Mouse (Mus musculus): ENCODE results near the gene Ncam1. TPM values are rescaled to one million over a fixed set of nuclear protein-coding genes. Genes with fewer than 3 reads are reported as not detected.

The Ncam1 gene
- polyA plus RNA-seq, 1 experiment = 1.1 TPM

- no peak overlapping the region for H3K4me3 ChIP-seq (ENCODE audit: control insufficient read depth, insufficient read depth, low read length)
- WGBS = 96% methylated on average over 6 of the region's 6 CpGs
- TF ChIP-seq POLR2A (IDR thresholded peaks at IDR 0.05; ENCODE audit: control insufficient read depth, extremely low read depth, insufficient read depth, low read length, poor library complexity) (no peak), CTCF (IDR thresholded peaks at IDR 0.05; ENCODE audit: borderline replicate concordance, control insufficient read depth, extremely low read depth, insufficient read depth, low read length, poor library complexity) (no peak)
- peaks cover 1% of the 10 kb centered on the region; the same call in 1 of the 2 replicates for H3K4me1 ChIP-seq (replicated peaks; ENCODE audit: control insufficient read depth, insufficient read depth, low read length)
- H3K27me3 ChIP-seq (ENCODE audit: control insufficient read depth, insufficient read depth, low read length) = no peaks in the 10 kb centered on the region
- no peak for DNase-seq
- H3K36me3 ChIP-seq (ENCODE audit: control insufficient read depth, insufficient read depth, low read length) = no peaks in the 10 kb centered on the region
- H3K27ac ChIP-seq (ENCODE audit: control insufficient read depth, insufficient read depth, low read length) = no peak overlapping the region
These were observed 327.8 kb downstream of the Ncam1 start for GRCm38 (mm10) chr9:49470946-49471345.

DNA sequence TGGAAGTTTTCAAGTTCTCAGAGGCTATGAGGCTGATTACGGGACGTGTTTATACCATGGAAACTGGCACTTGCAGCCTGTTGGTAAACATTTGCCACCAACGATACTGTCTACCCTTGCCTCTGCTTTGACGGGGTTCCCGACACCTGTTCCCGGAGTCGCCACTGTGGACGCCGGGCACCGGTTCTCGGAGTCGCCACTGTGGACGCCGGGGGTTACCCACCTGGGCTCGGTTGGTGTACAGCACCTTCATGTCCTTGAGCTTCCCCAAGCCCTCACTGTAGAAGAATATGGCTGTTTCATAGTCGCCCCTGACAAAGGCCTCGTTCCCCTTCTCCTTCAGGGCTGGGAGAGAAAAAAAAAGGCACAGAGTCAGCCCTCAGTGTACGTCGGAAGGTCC, 328.7 kb downstream of the Ncam1 start:
- no peaks in the 10 kb centered on the region for H3K27me3 ChIP-seq (ENCODE audit: control insufficient read depth, insufficient read depth, low read length)
- H3K4me3 ChIP-seq (ENCODE audit: control insufficient read depth, insufficient read depth, low read length) = no peak overlapping the region
- H3K36me3 ChIP-seq (ENCODE audit: control insufficient read depth, insufficient read depth, low read length) = no peaks in the 10 kb centered on the region
- TF ChIP-seq CTCF (IDR thresholded peaks at IDR 0.05; ENCODE audit: borderline replicate concordance, control insufficient read depth, extremely low read depth, insufficient read depth, low read length, poor library complexity) = no peak
- TF ChIP-seq POLR2A (IDR thresholded peaks at IDR 0.05; ENCODE audit: control insufficient read depth, extremely low read depth, insufficient read depth, low read length, poor library complexity) = no peak
- H3K27ac ChIP-seq (ENCODE audit: control insufficient read depth, insufficient read depth, low read length) = no peak overlapping the region
- H3K4me1 ChIP-seq (replicated peaks; ENCODE audit: control insufficient read depth, insufficient read depth, low read length) = no peaks in the 10 kb centered on the region; the same call in 1 of the 2 replicates
- WGBS = 97% methylated on average over 19 of the region's 19 CpGs
- DNase-seq = no peak

- Histone ChIP-seq H3K4me3 (ENCODE audit: control insufficient read depth, insufficient read depth, low read length) (no peak overlapping the region), H3K36me3 (ENCODE audit: control insufficient read depth, insufficient read depth, low read length) (no peaks in the 10 kb centered on the region), H3K27me3 (ENCODE audit: control insufficient read depth, insufficient read depth, low read length) (no peaks in the 10 kb centered on the region), H3K27ac (ENCODE audit: control insufficient read depth, insufficient read depth, low read length) (no peak overlapping the region), H3K4me1 (replicated peaks; ENCODE audit: control insufficient read depth, insufficient read depth, low read length) (no peaks in the 10 kb centered on the region)
- DNase-seq = no peak
- TF ChIP-seq POLR2A (IDR thresholded peaks at IDR 0.05; ENCODE audit: control insufficient read depth, extremely low read depth, insufficient read depth, low read length, poor library complexity) (no peak), CTCF (IDR thresholded peaks at IDR 0.05; ENCODE audit: borderline replicate concordance, control insufficient read depth, extremely low read depth, insufficient read depth, low read length, poor library complexity) (no peak)
- 93% methylated on average over 3 of the region's 3 CpGs for WGBS
These were observed 342.6 kb downstream of the Ncam1 start for GRCm38 (mm10) chr9:49456136-49456535.

DNA sequence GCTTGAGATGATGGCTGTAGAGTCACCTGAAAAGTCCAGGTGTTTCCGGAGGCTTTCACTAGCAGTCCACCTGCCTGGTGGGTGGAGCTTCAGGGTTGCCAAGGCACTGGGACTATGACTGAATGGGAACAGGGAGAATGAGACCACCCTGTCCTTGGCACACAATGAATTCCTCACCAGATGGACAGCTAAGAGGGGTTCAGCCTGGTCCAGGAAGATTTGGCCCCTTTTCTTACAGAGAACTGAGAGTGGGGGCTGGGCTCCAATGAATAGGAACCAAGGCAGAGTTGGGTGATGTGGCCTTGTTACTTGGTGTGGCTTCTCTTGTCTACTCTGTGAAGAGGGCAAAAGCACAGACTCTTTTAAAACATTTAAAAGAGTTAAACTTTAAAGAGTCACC, 346.3 kb downstream of the Ncam1 start:
- Histone ChIP-seq H3K4me1 (replicated peaks; ENCODE audit: control insufficient read depth, insufficient read depth, low read length) (no peaks in the 10 kb centered on the region), H3K36me3 (ENCODE audit: control insufficient read depth, insufficient read depth, low read length) (no peaks in the 10 kb centered on the region), H3K27me3 (ENCODE audit: control insufficient read depth, insufficient read depth, low read length) (no peaks in the 10 kb centered on the region), H3K4me3 (ENCODE audit: control insufficient read depth, insufficient read depth, low read length) (no peak overlapping the region), H3K27ac (ENCODE audit: control insufficient read depth, insufficient read depth, low read length) (no peak overlapping the region)
- WGBS = 100% methylated on average over 1 of the region's 1 CpGs
- no peak for TF ChIP-seq POLR2A (IDR thresholded peaks at IDR 0.05; ENCODE audit: control insufficient read depth, extremely low read depth, insufficient read depth, low read length, poor library complexity)
- TF ChIP-seq CTCF (IDR thresholded peaks at IDR 0.05; ENCODE audit: borderline replicate concordance, control insufficient read depth, extremely low read depth, insufficient read depth, low read length, poor library complexity) = no peak
- no peak for DNase-seq

All from thymus, adult 2 months (tissue).